Mouse (Mus musculus) olfactory bulb, adult 2 months (tissue): ENCODE data around the gene Rcn3. TPM values are rescaled to one million over a fixed set of nuclear protein-coding genes. Genes with fewer than 3 reads are reported as not detected.

Source experiments
- H3K27ac ChIP-seq: fragments of 200-500 bp; 2 replicates; pipeline ENCODE4 v1.5.1; 2012; ENCODE audit warnings: low read depth, low read length; ENCODE audit not compliant: insufficient read depth
- H3K4me1 ChIP-seq: fragments of 200-500 bp; 2 replicates; pipeline ENCODE4 v1.6.1; 2012; ENCODE audit warnings: low read length; ENCODE audit not compliant: control insufficient read depth, insufficient read depth
- H3K4me3 ChIP-seq: fragments of 200-500 bp; 2 replicates; pipeline ENCODE4 v1.5.1; 2012; ENCODE audit warnings: mild to moderate bottlenecking, low read depth, low read length, moderate library complexity; ENCODE audit not compliant: insufficient read depth
- CTCF ChIP-seq: fragments of 200-500 bp; IDR thresholded peaks from 2 replicates; pipeline ENCODE4 v1.5.1; 2012; ENCODE audit warnings: low read depth, mild to moderate bottlenecking, low read length, moderate library complexity; ENCODE audit not compliant: insufficient read depth
- POLR2A ChIP-seq: fragments of 200-500 bp; IDR thresholded peaks from 2 replicates; pipeline ENCODE4 v1.6.1; 2012; ENCODE audit warnings: mild to moderate bottlenecking, low read depth, low read length, moderate library complexity; ENCODE audit not compliant: insufficient read depth
- WGBS: fragments of 180-500 bp; shearing (Covaris S2); methylation state at CpG from one replicate; pipeline ENCODE4 v1.1.7; 2018; 5-methylcytosine and 5-hydroxymethylcytosine counted together
- polyA plus RNA-seq: library from polyadenylated mRNA; stranded (reverse); fragments of >200 nt; gene quantifications from 2 replicates; pipeline ENCODE4 v1.2.4, GENCODE M21; 2012; ENCODE audit warnings: low replicate concordance; ENCODE audit not compliant: missing spikeins, insufficient read depth, insufficient read length

Gene Rcn3
- not detected in 2 replicates for polyA plus RNA-seq

GRCm38 (mm10) chr7:45092048-45092447 lies at the start of gene Rcn3:
TSS of gene Rcn3 (minus strand) at chr7:45092221.
- Histone ChIP-seq H3K27ac (no peak within 1 kb of the TSS), H3K4me1 (peaks cover 14% of the 10 kb centered on the region), H3K4me3 (peak within 1 kb of the TSS; percentile 37)
- TF ChIP-seq CTCF (no peak), POLR2A (no peak)
- 3% methylated on average over 16 of the region's 16 CpGs for WGBS

- no peak for TF ChIP-seq POLR2A
- TF ChIP-seq CTCF, result no peak
- Histone ChIP-seq H3K27ac (no peak overlapping the region), H3K4me1 (no peaks in the 10 kb centered on the region), H3K4me3 (no peak overlapping the region)
- WGBS, result 88% methylated on average over 3 of the region's 3 CpGs
Observed at GRCm38 (mm10) chr7:45141319-45141718, 49.3 kb upstream of the Rcn3 start.

GRCm38 (mm10) chr7:45139904-45140723 lies 48.1 kb upstream of the Rcn3 start:
- 82% methylated on average over 8 of the region's 8 CpGs for WGBS
- Histone ChIP-seq H3K27ac (no peak overlapping the region), H3K4me3 (no peak overlapping the region), H3K4me1 (peaks cover 4% of the 10 kb centered on the region)
- TF ChIP-seq POLR2A, result no peak
- TF ChIP-seq CTCF, result no peak

DNA sequence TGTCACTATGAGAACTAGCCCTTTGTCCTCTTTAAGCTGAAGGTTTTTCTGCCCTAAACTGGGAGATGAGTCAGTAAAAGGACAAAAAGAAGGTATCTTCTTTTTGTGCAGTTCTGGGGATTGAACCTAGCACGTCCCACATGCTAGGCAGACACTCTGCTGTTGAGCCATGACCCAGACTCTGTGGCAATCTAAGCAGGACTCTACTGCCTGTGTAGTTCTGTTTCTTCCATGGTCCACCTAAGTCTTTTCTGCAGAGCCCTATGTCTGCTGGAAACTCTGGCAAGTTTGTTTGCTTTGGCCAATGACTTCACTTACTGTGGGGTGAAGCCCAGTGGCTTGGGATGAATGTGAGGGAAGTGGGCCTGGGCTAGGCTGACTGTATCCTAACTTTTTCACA lies 46.4 kb upstream of the Rcn3 start:
- no peak for TF ChIP-seq CTCF
- no peak for TF ChIP-seq POLR2A
- H3K27ac ChIP-seq, result no peak overlapping the region
- WGBS, result 90% methylated on average over 1 of the region's 1 CpGs
- no peak overlapping the region for H3K4me3 ChIP-seq
- peaks cover 7% of the 10 kb centered on the region for H3K4me1 ChIP-seq

GRCm38 (mm10) chr7:45137171-45138006 lies 45.4 kb upstream of the Rcn3 start:
- Histone ChIP-seq H3K27ac (no peak overlapping the region), H3K4me3 (no peak overlapping the region), H3K4me1 (peaks cover 7% of the 10 kb centered on the region)
- 90% methylated on average over 12 of the region's 12 CpGs for WGBS
- TF ChIP-seq CTCF (no peak), POLR2A (no peak)

DNA sequence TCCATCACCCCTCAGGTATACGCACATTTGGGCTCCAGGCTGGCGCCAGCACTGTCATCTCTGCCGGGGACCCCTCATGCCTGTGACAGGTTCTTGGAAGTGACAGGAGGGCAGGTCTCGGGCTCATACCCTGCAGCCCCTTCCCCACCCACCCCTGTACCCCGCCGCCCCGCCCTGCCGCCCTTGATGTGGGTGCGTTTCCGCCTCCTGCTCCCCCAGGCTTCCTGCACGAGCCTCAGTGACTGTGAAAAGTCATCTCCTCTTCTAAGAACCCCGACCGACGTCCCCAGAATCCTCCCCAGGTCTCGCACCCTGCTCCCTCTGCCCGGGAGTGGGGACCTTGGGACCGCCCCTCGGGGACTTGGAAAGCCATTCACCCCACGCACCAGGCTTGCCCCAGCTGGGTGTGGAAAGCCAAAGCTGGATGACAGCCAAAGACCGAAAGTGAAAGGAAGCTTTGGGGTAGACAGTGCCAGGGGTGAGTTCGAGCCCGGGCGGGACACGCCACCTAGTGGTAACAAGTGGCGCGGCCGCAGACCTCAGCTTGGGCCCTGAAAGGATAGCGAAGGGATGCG lies 44.1 kb upstream of the Rcn3 start, which contains the start of the genes Gm45713 and Flt3l:
Gene Gm45713 (minus strand): TSS at position 239 of the 575 bp plus-strand sequence.
Gene Flt3l (minus strand): TSS at position 440 of the 575 bp plus-strand sequence.
- H3K27ac ChIP-seq, result no peak within 1 kb of the TSS
- WGBS, result 3% methylated on average over 29 of the region's 29 CpGs
- H3K4me3 ChIP-seq, result peak within 1 kb of the TSS; percentile 66
- TF ChIP-seq POLR2A (no peak), CTCF (peak; percentile 87)
- peaks cover 7% of the 10 kb centered on the region for H3K4me1 ChIP-seq

DNA sequence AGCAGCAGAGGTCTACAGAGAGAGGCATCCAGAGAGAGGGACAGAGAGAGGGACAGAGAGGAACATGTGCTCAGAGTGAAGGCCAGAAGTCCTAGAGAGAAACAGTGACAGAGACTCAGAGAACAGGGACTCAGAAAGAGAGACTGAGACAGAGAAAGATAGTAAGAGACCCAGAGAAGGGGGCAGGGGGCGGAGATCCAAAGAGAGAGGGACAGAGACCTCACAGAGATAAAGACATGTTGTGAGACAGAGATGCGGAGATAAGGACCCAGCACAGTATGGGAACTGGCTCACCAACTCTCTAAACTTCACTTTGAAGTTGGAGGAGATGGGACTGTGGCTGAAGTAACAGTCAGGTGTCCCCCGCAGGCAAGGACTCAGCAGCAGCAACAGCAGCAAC lies 43.3 kb upstream of the Rcn3 start:
- H3K27ac ChIP-seq, result no peak overlapping the region
- H3K4me1 ChIP-seq, result peaks cover 7% of the 10 kb centered on the region
- peak overlapping the region; percentile 66 for H3K4me3 ChIP-seq
- TF ChIP-seq POLR2A, result no peak
- TF ChIP-seq CTCF, result no peak
- 89% methylated on average over 3 of the region's 3 CpGs for WGBS

- no peak overlapping the region for H3K27ac ChIP-seq
- H3K4me1 ChIP-seq, result peaks cover 9% of the 10 kb centered on the region
- no peak overlapping the region for H3K4me3 ChIP-seq
- no peak for TF ChIP-seq CTCF
- TF ChIP-seq POLR2A, result no peak
- WGBS, result 21% methylated on average over 12 of the region's 12 CpGs
Observed at GRCm38 (mm10) chr7:45134544-45135026, 42.6 kb upstream of the Rcn3 start.
